Mouse (Mus musculus) midbrain, embryonic 15.5 days (tissue): Measurements from ENCODE around the gene Ctnnbip1. TPM values are rescaled to one million over a fixed set of nuclear protein-coding genes. Genes with fewer than 3 reads are reported as not detected.

ENCODE experiments used
- ATAC-seq: fragments of 200-750 bp; cut with Nextera tagmentation; replicated peaks from 2 replicates; pipeline ENCODE4 v1.8.0; 2017; ENCODE audit warnings: moderate TSS enrichment
- H3K27ac ChIP-seq: fragments of 300-500 bp; sonication (generic); 2 replicates; pipeline ENCODE4 v1.5.1; 2015; ENCODE audit warnings: mild to moderate bottlenecking, inconsistent platforms
- H3K27me3 ChIP-seq: fragments of 300-500 bp; sonication (generic); replicated peaks from 2 replicates; pipeline ENCODE4 v1.6.1; 2015; ENCODE audit warnings: inconsistent platforms
- H3K36me3 ChIP-seq: fragments of 300-500 bp; sonication (generic); replicated peaks from 2 replicates; pipeline ENCODE4 v1.6.1; 2015; ENCODE audit warnings: inconsistent platforms
- H3K4me1 ChIP-seq: fragments of 300-500 bp; sonication (generic); 2 replicates; pipeline ENCODE4 v1.6.1; 2015; ENCODE audit warnings: inconsistent platforms
- H3K4me2 ChIP-seq: fragments of 300-500 bp; sonication (generic); 2 replicates; pipeline ENCODE4 v1.6.1; 2015; ENCODE audit warnings: inconsistent platforms, mild to moderate bottlenecking, moderate library complexity
- H3K4me3 ChIP-seq: fragments of 300-500 bp; sonication (generic); 2 replicates; pipeline ENCODE4 v1.5.1; 2015; ENCODE audit warnings: mild to moderate bottlenecking, inconsistent platforms
- H3K9ac ChIP-seq: fragments of 300-500 bp; sonication (generic); 2 replicates; pipeline ENCODE4 v1.6.1; 2015; ENCODE audit warnings: mild to moderate bottlenecking, inconsistent platforms
- H3K9me3 ChIP-seq: fragments of 300-500 bp; sonication (generic); 2 replicates; pipeline ENCODE4 v1.6.1; 2016; ENCODE audit warnings: inconsistent platforms
- WGBS: fragments of 180-500 bp; shearing (Covaris S2); methylation state at CpG from one replicate; pipeline ENCODE4 v1.1.7; 2015; ENCODE audit warnings: mixed read lengths; 5-methylcytosine and 5-hydroxymethylcytosine counted together
- polyA plus RNA-seq: library from polyadenylated mRNA; unstranded; fragments of >200 nt; fragmentation: Nextera tagmentation; extraction: Ambion mirVana; gene quantifications from 2 replicates; pipeline ENCODE4 v1.2.1, GENCODE M21; 2015

Gene Ctnnbip1
- 99.5 and 106 TPM in 2 replicates for polyA plus RNA-seq

- no peaks in the 10 kb centered on the region for H3K36me3 ChIP-seq
- peak; percentile 98 for ATAC-seq
- H3K4me1 ChIP-seq, result peaks cover 25% of the 10 kb centered on the region
- peak within 1 kb of the TSS; percentile 66 for H3K27ac ChIP-seq
- under 1% methylated on average over 22 of the region's 46 CpGs for WGBS
- peak within 1 kb of the TSS; percentile 66 for H3K4me2 ChIP-seq
- no peaks in the 10 kb centered on the region for H3K9me3 ChIP-seq
- H3K4me3 ChIP-seq, result peak within 1 kb of the TSS; percentile 77
- H3K27me3 ChIP-seq, result no peaks in the 10 kb centered on the region
- peak within 1 kb of the TSS; percentile 84 for H3K9ac ChIP-seq
Observed at GRCm38 (mm10) chr4:149517868-149518340, at the start of gene Ctnnbip1. Gene Ctnnbip1 (plus strand): TSS chr4:149518236.

GRCm38 (mm10) chr4:149469557-149469956 is 48.5 kb upstream of the Ctnnbip1 start:
- Histone ChIP-seq H3K27me3 (no peaks in the 10 kb centered on the region), H3K9ac (no peak overlapping the region), H3K9me3 (no peaks in the 10 kb centered on the region), H3K4me3 (no peak overlapping the region), H3K27ac (no peak overlapping the region), H3K36me3 (peaks cover 6% of the 10 kb centered on the region; the same call in 1 of the 2 replicates), H3K4me1 (no peaks in the 10 kb centered on the region), H3K4me2 (no peak overlapping the region)
- 95% methylated on average over 3 of the region's 3 CpGs for WGBS
- ATAC-seq, result no peak

- Histone ChIP-seq H3K27ac (no peak overlapping the region), H3K9me3 (no peaks in the 10 kb centered on the region), H3K4me2 (no peak overlapping the region), H3K27me3 (no peaks in the 10 kb centered on the region), H3K4me1 (no peaks in the 10 kb centered on the region), H3K4me3 (no peak overlapping the region), H3K9ac (no peak overlapping the region), H3K36me3 (peaks cover 6% of the 10 kb centered on the region; the same call in 1 of the 2 replicates)
- ATAC-seq, result no peak
- 84% methylated on average over 7 of the region's 7 CpGs for WGBS
Observed at GRCm38 (mm10) chr4:149475096-149475495, 42.9 kb upstream of the Ctnnbip1 start.

GRCm38 (mm10) chr4:149477078-149477477 is 41.0 kb upstream of the Ctnnbip1 start, which contains the start of gene Tmem274:
Gene Tmem274 (plus strand): TSS chr4:149477378.
- H3K27ac ChIP-seq, result no peak within 1 kb of the TSS
- WGBS, result 88% methylated on average over 11 of the region's 11 CpGs

GRCm38 (mm10) chr4:149484566-149484965 is 33.5 kb upstream of the Ctnnbip1 start:
- Histone ChIP-seq H3K27ac (peak overlapping the region; percentile 79), H3K4me1 (peaks cover 26% of the 10 kb centered on the region), H3K9me3 (no peaks in the 10 kb centered on the region), H3K27me3 (no peaks in the 10 kb centered on the region), H3K4me3 (peak overlapping the region; percentile 95), H3K36me3 (peaks cover 22% of the 10 kb centered on the region), H3K9ac (peak overlapping the region; percentile 86), H3K4me2 (peak overlapping the region; percentile 93)
- no peak for ATAC-seq
- 52% methylated on average over 3 of the region's 3 CpGs for WGBS

More at GRCm38 (mm10) chr4:149477078-149477477, 41.0 kb upstream of the Ctnnbip1 start, which contains the start of gene Tmem274:
- H3K9ac ChIP-seq, result no peak within 1 kb of the TSS
- peaks cover 6% of the 10 kb centered on the region; the same call in 1 of the 2 replicates for H3K36me3 ChIP-seq
- no peaks in the 10 kb centered on the region for H3K27me3 ChIP-seq
- no peak for ATAC-seq
- H3K4me3 ChIP-seq, result no peak within 1 kb of the TSS
- no peak within 1 kb of the TSS for H3K4me2 ChIP-seq
- H3K4me1 ChIP-seq, result no peaks in the 10 kb centered on the region
- no peaks in the 10 kb centered on the region for H3K9me3 ChIP-seq

GRCm38 (mm10) chr4:149485053-149485824 is 32.8 kb upstream of the Ctnnbip1 start, which contains the start of the genes Nmnat1 and Lzic:
Gene Nmnat1 (minus strand): TSS chr4:149485202.
Gene Lzic (plus strand): TSS chr4:149485229.
- H3K4me3 ChIP-seq, result peak within 1 kb of the TSS; percentile 95
- no peaks in the 10 kb centered on the region for H3K9me3 ChIP-seq
- peaks cover 26% of the 10 kb centered on the region for H3K4me1 ChIP-seq
- H3K27ac ChIP-seq, result peak within 1 kb of the TSS; percentile 79
- peak within 1 kb of the TSS; percentile 86 for H3K9ac ChIP-seq
- ATAC-seq, result peak; percentile 98
- H3K27me3 ChIP-seq, result no peaks in the 10 kb centered on the region
- peak within 1 kb of the TSS; percentile 93 for H3K4me2 ChIP-seq
- H3K36me3 ChIP-seq, result peaks cover 26% of the 10 kb centered on the region
- WGBS, result under 1% methylated on average over 60 of the region's 60 CpGs

GRCm38 (mm10) chr4:149485825-149486206 is 32.2 kb upstream of the Ctnnbip1 start:
- peak overlapping the region; percentile 86 for H3K9ac ChIP-seq
- H3K9me3 ChIP-seq, result no peaks in the 10 kb centered on the region
- H3K27me3 ChIP-seq, result no peaks in the 10 kb centered on the region
- under 1% methylated on average over 10 of the region's 10 CpGs for WGBS
- peaks cover 26% of the 10 kb centered on the region for H3K36me3 ChIP-seq
- ATAC-seq, result no peak; the same call in 1 of the 2 replicates
- H3K4me2 ChIP-seq, result peak overlapping the region; percentile 93
- peak overlapping the region; percentile 95 for H3K4me3 ChIP-seq
- H3K27ac ChIP-seq, result peak overlapping the region; percentile 79; the same call in 1 of the 2 replicates
- H3K4me1 ChIP-seq, result peaks cover 26% of the 10 kb centered on the region

- H3K27me3 ChIP-seq, result no peaks in the 10 kb centered on the region
- no peak for ATAC-seq
- no peak overlapping the region for H3K4me3 ChIP-seq
- H3K36me3 ChIP-seq, result peaks cover 32% of the 10 kb centered on the region
- H3K9ac ChIP-seq, result no peak overlapping the region
- H3K4me1 ChIP-seq, result peaks cover 26% of the 10 kb centered on the region
- H3K27ac ChIP-seq, result no peak overlapping the region
- no peak overlapping the region for H3K4me2 ChIP-seq
- 95% methylated on average over 12 of the region's 12 CpGs for WGBS
- no peaks in the 10 kb centered on the region for H3K9me3 ChIP-seq
Observed at GRCm38 (mm10) chr4:149487729-149488128, 30.3 kb upstream of the Ctnnbip1 start.

- Histone ChIP-seq H3K27me3 (no peaks in the 10 kb centered on the region), H3K4me2 (no peak overlapping the region), H3K36me3 (peaks cover 49% of the 10 kb centered on the region), H3K27ac (no peak overlapping the region), H3K4me3 (no peak overlapping the region), H3K9ac (no peak overlapping the region), H3K4me1 (peaks cover 23% of the 10 kb centered on the region), H3K9me3 (no peaks in the 10 kb centered on the region)
- ATAC-seq, result no peak
- WGBS, result 96% methylated on average over 14 of the region's 14 CpGs
Observed at GRCm38 (mm10) chr4:149489415-149490240, 28.4 kb upstream of the Ctnnbip1 start.

- Histone ChIP-seq H3K4me3 (no peak overlapping the region), H3K27me3 (no peaks in the 10 kb centered on the region), H3K27ac (no peak overlapping the region), H3K4me2 (no peak overlapping the region), H3K36me3 (peaks cover 56% of the 10 kb centered on the region), H3K4me1 (peaks cover 15% of the 10 kb centered on the region), H3K9me3 (no peaks in the 10 kb centered on the region), H3K9ac (no peak overlapping the region)
- 92% methylated on average over 3 of the region's 3 CpGs for WGBS
- ATAC-seq, result no peak
Observed at GRCm38 (mm10) chr4:149491151-149491550, 26.9 kb upstream of the Ctnnbip1 start.

GRCm38 (mm10) chr4:149496612-149497011 is 21.4 kb upstream of the Ctnnbip1 start:
- peaks cover 34% of the 10 kb centered on the region for H3K36me3 ChIP-seq
- no peaks in the 10 kb centered on the region for H3K9me3 ChIP-seq
- no peak overlapping the region for H3K4me3 ChIP-seq
- 13% methylated on average over 2 of the region's 2 CpGs for WGBS
- H3K4me2 ChIP-seq, result no peak overlapping the region
- H3K27me3 ChIP-seq, result no peaks in the 10 kb centered on the region
- peak overlapping the region; percentile 13; the same call in 1 of the 2 replicates for H3K27ac ChIP-seq
- H3K9ac ChIP-seq, result no peak overlapping the region
- no peaks in the 10 kb centered on the region for H3K4me1 ChIP-seq
- ATAC-seq, result no peak

GRCm38 (mm10) chr4:149498901-149499300 is 19.1 kb upstream of the Ctnnbip1 start:
- 73% methylated on average over 8 of the region's 8 CpGs for WGBS
- Histone ChIP-seq H3K27me3 (no peaks in the 10 kb centered on the region), H3K4me3 (no peak overlapping the region), H3K9ac (no peak overlapping the region), H3K9me3 (no peaks in the 10 kb centered on the region), H3K36me3 (peaks cover 27% of the 10 kb centered on the region), H3K4me1 (no peaks in the 10 kb centered on the region), H3K27ac (no peak overlapping the region), H3K4me2 (no peak overlapping the region)
- no peak for ATAC-seq
